Mouse (Mus musculus): ENCODE data around the gene Il33.

DNA sequence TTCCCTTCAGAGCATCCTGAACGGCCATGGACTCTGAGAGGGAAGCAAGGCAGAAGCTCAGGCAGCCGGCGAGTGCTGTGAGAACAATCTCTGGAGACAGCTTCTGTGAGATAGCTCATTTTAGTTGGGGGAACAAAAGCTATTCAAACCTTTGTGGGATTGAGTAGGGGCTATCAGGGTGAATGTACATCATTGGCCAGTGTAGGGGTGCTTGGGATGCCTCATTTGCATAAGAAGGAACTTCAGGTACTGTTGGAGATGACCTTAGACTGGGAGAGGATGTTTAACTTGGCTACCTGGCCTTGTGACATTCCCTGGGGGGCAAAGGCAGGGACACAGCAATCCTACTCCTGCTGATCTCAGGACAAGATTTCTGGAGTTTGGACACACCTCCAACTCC is 81.5 kb downstream of the Il33 start:
- TF ChIP-seq POLR2A (IDR thresholded peaks at IDR 0.05; ENCODE audit: low read depth, low read length) (no peak), CTCF (IDR thresholded peaks at IDR 0.05; ENCODE audit: borderline replicate concordance, insufficient read depth, low read length) (no peak)

Measured in embryonic fibroblast, embryonic 13.5 days (primary cell).